Mouse (Mus musculus) G1E (cell line): ENCODE data around the gene March8.

ENCODE experiments used
- CTCF ChIP-seq: IDR thresholded peaks from 2 replicates; pipeline ENCODE4 v1.5.1; 2012; ENCODE audit warnings: low read depth, low read length, inconsistent platforms, mixed read lengths
- GATA1 ChIP-seq: IDR thresholded peaks from 2 replicates; pipeline ENCODE4 v1.6.1; 2012; ENCODE audit warnings: borderline replicate concordance, low read length, inconsistent platforms, mixed read lengths
- GATA2 ChIP-seq: IDR thresholded peaks from 2 replicates; pipeline ENCODE4 v1.6.1; 2012; ENCODE audit warnings: low read depth, low read length, inconsistent platforms, borderline replicate concordance
- POLR2AphosphoS5 ChIP-seq: IDR thresholded peaks from 2 replicates; pipeline ENCODE4 v1.6.1; 2012; ENCODE audit warnings: low read depth, low read length, inconsistent platforms; ENCODE audit not compliant: insufficient replicate concordance
- TAL1 ChIP-seq: conservative IDR thresholded peaks from 2 replicates; pipeline ENCODE4 v1.6.1; 2012; ENCODE audit warnings: low read depth, low read length, inconsistent platforms, mixed read lengths

DNA sequence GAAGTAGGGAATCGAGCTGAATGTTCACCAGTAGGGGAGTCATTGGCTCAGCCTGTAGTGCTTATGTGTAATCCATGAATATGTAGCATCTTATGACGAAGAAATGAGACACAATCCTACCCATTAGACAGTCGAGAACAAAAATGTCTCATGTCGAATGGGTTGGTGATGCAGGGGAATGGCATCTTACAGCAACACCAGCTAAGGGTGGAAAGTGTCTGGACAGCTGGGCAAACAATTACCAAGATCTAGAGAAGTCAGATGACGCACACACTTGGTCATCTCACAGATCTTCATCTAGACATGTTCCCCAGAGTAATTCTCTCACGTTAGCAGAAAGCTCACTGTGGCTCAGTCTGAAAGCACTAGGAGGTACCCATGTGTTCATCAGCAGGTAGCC lies 101.0 kb downstream of the March8 start:
- no peak for TF ChIP-seq CTCF
- TF ChIP-seq GATA2 = no peak
- no peak for TF ChIP-seq TAL1
- TF ChIP-seq POLR2AphosphoS5 = no peak
- TF ChIP-seq GATA1 = no peak
